Comparison of ENCODE assay signal across 27 mouse cellular contexts in the genomic region with DNA sequence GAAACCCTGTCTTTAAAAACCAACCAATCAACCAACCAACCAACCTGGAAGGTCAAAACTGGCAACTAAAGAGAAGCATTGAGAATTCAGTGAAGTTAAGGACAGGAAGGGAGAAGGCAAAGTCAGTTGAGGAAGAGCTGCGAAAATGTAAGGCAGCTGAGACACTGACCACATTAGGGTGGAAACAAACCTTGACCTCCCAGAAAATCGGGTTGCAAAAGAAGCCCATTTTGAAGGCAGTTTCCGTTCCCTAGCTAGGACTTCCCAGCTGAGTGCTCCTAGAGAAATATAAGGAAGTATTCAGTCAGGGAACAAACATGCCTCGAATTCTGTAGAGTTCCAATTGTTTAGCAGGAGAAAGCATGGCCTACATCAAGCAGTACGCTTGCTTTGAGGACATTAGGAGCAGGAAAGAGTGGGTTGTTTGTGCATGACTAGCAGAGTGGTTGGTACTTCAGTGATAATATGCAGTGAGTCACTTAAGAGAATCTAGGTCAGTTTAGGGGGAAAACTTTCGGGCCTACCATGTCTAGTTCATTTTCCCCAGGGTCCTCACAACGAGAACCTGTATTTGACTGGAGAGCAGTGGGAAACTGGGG. TPM values are rescaled to one million over a fixed set of nuclear protein-coding genes. Genes with fewer than 3 reads are reported as not detected.
A peak's percentile ranks its signal among the peaks of the same experiment; 100 is the strongest.
DNase-seq lines count a peak whose midpoint lies in the region; ATAC-seq lines count a peak whose summit lies in the region.
"Had no signal": no experiment of that assay in that cellular context is flagged by ENCODE, and none has a peak within 500 bp of the region (broad histone marks: within the 10 kb centered on the region; RNA-seq: fewer than 3 reads in every experiment).

No protein-coding gene starts in this region.

- H3K27me3 ChIP-seq in megakaryocyte, embryonic 14.5 days (replicated peaks): no peaks in the 10 kb centered on the region
- H3K27me3 ChIP-seq: forebrain, embryonic 13.5 days; heart, embryonic 12.5 days; heart, embryonic 15.5 days; Patski had no signal

- no peak for DNase-seq in frontal cortex, postnatal 14 days (ENCODE audit: low spot score in 2 of 2)
- DNase-seq in Muller cell, postnatal 12 days (ENCODE audit: inconsistent ontology term): peak; percentile 9
- no peak for DNase-seq in kidney, adult 9 months
- DNase-seq in right cerebral cortex, postnatal 10 days (ENCODE audit: low spot score in 2 of 2): no peak
- DNase-seq in layer of hippocampus, postnatal 36 days: no peak
- DNase-seq: adrenal gland, postnatal 10 days; adrenal gland, postnatal 36 days; cerebellum, adult 2 months; cerebellum, adult 9-11 months; cerebellum, postnatal 36 days; forebrain, postnatal 0 days; gastrocnemius, postnatal 10 days; gastrocnemius, postnatal 36 days; heart, adult 18-20 months; heart, postnatal 10 days; heart, postnatal 4 days had no signal

- peak; percentile 97 for ATAC-seq in frontal cortex, adult (ENCODE audit: low TSS enrichment)
- ATAC-seq in common myeloid progenitor, adult 5-6 weeks (replicated peaks; ENCODE audit: low read depth, poor library complexity, severe bottlenecking): 0 out of 2 replicates have a peak, but pooled peaks have one; percentile 29
- ATAC-seq: forebrain, embryonic 13.5 days; forebrain, postnatal 0 days; hindbrain, postnatal 0 days; inflammation-experienced regulatory T-cells, adult 6 months; intestine, embryonic 16.5 days; Patski had no signal

- H3K4me1 ChIP-seq in megakaryocyte, embryonic 14.5 days: peaks cover 29% of the 10 kb centered on the region
- H3K4me1 ChIP-seq: forebrain, embryonic 10.5 days; forebrain, embryonic 13.5 days; heart, embryonic 12.5 days; heart, embryonic 15.5 days had no signal

- peak overlapping the region; percentile 62 for H3K4me3 ChIP-seq in megakaryocyte, embryonic 14.5 days (replicated peaks)
- H3K4me3 ChIP-seq: forebrain, embryonic 10.5 days; forebrain, embryonic 13.5 days; heart, embryonic 12.5 days; heart, embryonic 15.5 days had no signal

- peaks cover 4% of the 10 kb centered on the region for H3K36me3 ChIP-seq in megakaryocyte, embryonic 14.5 days (replicated peaks; ENCODE audit: low read length)
- H3K36me3 ChIP-seq: forebrain, embryonic 10.5 days; heart, embryonic 12.5 days; heart, embryonic 15.5 days had no signal

- H3K9me3 ChIP-seq in megakaryocyte, embryonic 14.5 days: peaks cover 2% of the 10 kb centered on the region; the same call in 1 of the 2 replicates
- H3K9me3 ChIP-seq: forebrain, embryonic 13.5 days; heart, embryonic 15.5 days had no signal

RNA-seq across cellular contexts. Expression of a gene that starts 18.1 kb away (rescaled TPM):
- 106 and 133 TPM in 2 replicates for total RNA-seq in common myeloid progenitor, adult 5-6 weeks (2017)
- polyA plus RNA-seq in megakaryocyte, embryonic 14.5 days (2012; ENCODE audit: insufficient read depth, low replicate concordance): 1.0 and 6.1 TPM in 2 replicates
- total RNA-seq in layer of hippocampus, postnatal 36 days (2021): 100 to 1,000 TPM; 142 to 156 TPM
